Mouse (Mus musculus) heart, embryonic 16.5 days (tissue): ENCODE results near the gene Pcyox1. TPM values are rescaled to one million over a fixed set of nuclear protein-coding genes. Genes with fewer than 3 reads are reported as not detected.

Source experiments
- ATAC-seq: fragments of 200-750 bp; cut with Nextera tagmentation; replicated peaks from 2 replicates; pipeline ENCODE4 v1.8.0; 2017; ENCODE audit warnings: moderate number of reproducible peaks; ENCODE audit not compliant: insufficient read depth, low FRiP score; ENCODE audit errors: extremely low read depth
- H3K27ac ChIP-seq: fragments of 300-500 bp; sonication (generic); 2 replicates; pipeline ENCODE4 v1.5.1; 2014; ENCODE audit warnings: mild to moderate bottlenecking, low read length, control low read depth, moderate library complexity
- H3K27me3 ChIP-seq: fragments of 300-500 bp; sonication (generic); 2 replicates; pipeline ENCODE4 v1.6.1; 2014; ENCODE audit warnings: low read length, mixed read lengths; ENCODE audit not compliant: control insufficient read depth, insufficient read depth
- H3K36me3 ChIP-seq: fragments of 300-500 bp; sonication (generic); 2 replicates; pipeline ENCODE4 v1.6.1; 2014; ENCODE audit not compliant: control insufficient read depth, insufficient read depth
- H3K4me1 ChIP-seq: fragments of 300-500 bp; sonication (generic); 2 replicates; pipeline ENCODE4 v1.6.1; 2014; ENCODE audit warnings: low read length, mixed read lengths; ENCODE audit not compliant: control insufficient read depth, insufficient read depth
- H3K4me2 ChIP-seq: fragments of 300-500 bp; sonication (generic); 2 replicates; pipeline ENCODE4 v1.6.1; 2014; ENCODE audit warnings: low read depth, mild to moderate bottlenecking, control low read depth, low read length
- H3K4me3 ChIP-seq: fragments of 300-500 bp; sonication (generic); 2 replicates; pipeline ENCODE4 v1.5.1; 2014; ENCODE audit warnings: mild to moderate bottlenecking, control low read depth, low read length
- H3K9ac ChIP-seq: fragments of 300-500 bp; sonication (generic); 2 replicates; pipeline ENCODE4 v1.6.1; 2014; ENCODE audit warnings: low read length, control low read depth
- H3K9me3 ChIP-seq: fragments of 300-500 bp; sonication (generic); replicated peaks from 2 replicates; pipeline ENCODE4 v1.6.1; 2016; ENCODE audit warnings: low read length; ENCODE audit not compliant: control insufficient read depth
- WGBS: fragments of 180-500 bp; shearing (Covaris S2); extraction: QIAGEN DNeasy Blood & Tissue Kit; methylation state at CpG from one replicate; pipeline ENCODE4 v1.1.7; 2014; 5-methylcytosine and 5-hydroxymethylcytosine counted together
- polyA plus RNA-seq: library from polyadenylated mRNA; unstranded; fragments of >200 nt; fragmentation: Nextera tagmentation; extraction: Ambion mirVana; gene quantifications from 2 replicates; pipeline ENCODE4 v1.2.1, GENCODE M21; 2015

The Pcyox1 gene
- polyA plus RNA-seq, 1 experiment from 2014 or later, result 56.6 TPM

- Histone ChIP-seq H3K9me3 (no peaks in the 10 kb centered on the region), H3K4me3 (peak overlapping the region; percentile 85), H3K27ac (peak overlapping the region; percentile 85), H3K9ac (peak overlapping the region; percentile 92), H3K4me2 (peak overlapping the region; percentile 100), H3K27me3 (no peaks in the 10 kb centered on the region), H3K36me3 (peaks cover 4% of the 10 kb centered on the region; the same call in 1 of the 2 replicates), H3K4me1 (peaks cover 18% of the 10 kb centered on the region)
- no peak for ATAC-seq
- WGBS, result 33% methylated on average over 25 of the region's 25 CpGs
Observed at GRCm38 (mm10) chr6:86366125-86366852, 30.7 kb downstream of the Pcyox1 start.

GRCm38 (mm10) chr6:86365371-86366124, 31.4 kb downstream of the Pcyox1 start, which contains the start of gene Fam136a:
TSS of gene Fam136a (plus strand) at chr6:86365646.
- Histone ChIP-seq H3K4me1 (peaks cover 13% of the 10 kb centered on the region), H3K27ac (peak within 1 kb of the TSS; percentile 85), H3K9ac (peak within 1 kb of the TSS; percentile 92), H3K4me2 (peak within 1 kb of the TSS; percentile 100), H3K4me3 (peak within 1 kb of the TSS; percentile 85), H3K36me3 (peaks cover 4% of the 10 kb centered on the region; the same call in 1 of the 2 replicates), H3K9me3 (no peaks in the 10 kb centered on the region), H3K27me3 (no peaks in the 10 kb centered on the region)
- peak; percentile 94 for ATAC-seq
- under 1% methylated on average over 76 of the region's 76 CpGs for WGBS

GRCm38 (mm10) chr6:86364442-86365141, 32.4 kb downstream of the Pcyox1 start:
- ATAC-seq, result 0 out of 2 replicates have a peak, but pooled peaks have one; percentile 12
- under 1% methylated on average over 17 of the region's 17 CpGs for WGBS
- no peak overlapping the region for H3K27ac ChIP-seq

GRCm38 (mm10) chr6:86361373-86361772, 35.6 kb downstream of the Pcyox1 start:
- Histone ChIP-seq H3K36me3 (no peaks in the 10 kb centered on the region), H3K4me2 (no peak overlapping the region), H3K27ac (no peak overlapping the region), H3K9ac (no peak overlapping the region), H3K4me3 (no peak overlapping the region), H3K27me3 (no peaks in the 10 kb centered on the region), H3K4me1 (peaks cover 3% of the 10 kb centered on the region), H3K9me3 (no peaks in the 10 kb centered on the region)
- 82% methylated on average over 7 of the region's 7 CpGs for WGBS
- no peak for ATAC-seq

More at GRCm38 (mm10) chr6:86364442-86365141, 32.4 kb downstream of the Pcyox1 start:
- Histone ChIP-seq H3K36me3 (peaks cover 4% of the 10 kb centered on the region; the same call in 1 of the 2 replicates), H3K4me2 (peak overlapping the region; percentile 100), H3K27me3 (no peaks in the 10 kb centered on the region), H3K9me3 (no peaks in the 10 kb centered on the region), H3K4me1 (peaks cover 12% of the 10 kb centered on the region), H3K9ac (peak overlapping the region; percentile 73), H3K4me3 (peak overlapping the region; percentile 85)

- H3K4me1 ChIP-seq, result no peaks in the 10 kb centered on the region
- H3K27ac ChIP-seq, result no peak overlapping the region
- no peak overlapping the region for H3K9ac ChIP-seq
- no peak overlapping the region for H3K4me3 ChIP-seq
- WGBS, result 56% methylated on average over 7 of the region's 7 CpGs
- no peaks in the 10 kb centered on the region for H3K9me3 ChIP-seq
- H3K27me3 ChIP-seq, result no peaks in the 10 kb centered on the region
- no peaks in the 10 kb centered on the region for H3K36me3 ChIP-seq
- no peak for ATAC-seq
- no peak overlapping the region for H3K4me2 ChIP-seq
Observed at GRCm38 (mm10) chr6:86360691-86361090, 36.3 kb downstream of the Pcyox1 start.

GRCm38 (mm10) chr6:86356956-86357355, 40.0 kb downstream of the Pcyox1 start:
- H3K9ac ChIP-seq, result no peak overlapping the region
- no peak; the same call in 1 of the 2 replicates for ATAC-seq
- no peak overlapping the region for H3K4me3 ChIP-seq
- H3K36me3 ChIP-seq, result no peaks in the 10 kb centered on the region
- no peak overlapping the region for H3K4me2 ChIP-seq
- no peaks in the 10 kb centered on the region for H3K9me3 ChIP-seq
- no peaks in the 10 kb centered on the region for H3K4me1 ChIP-seq
- H3K27me3 ChIP-seq, result no peaks in the 10 kb centered on the region
- H3K27ac ChIP-seq, result no peak overlapping the region
- WGBS, result 66% methylated on average over 9 of the region's 9 CpGs

- no peak for ATAC-seq
- H3K9ac ChIP-seq, result no peak overlapping the region
- H3K4me3 ChIP-seq, result no peak overlapping the region
- no peaks in the 10 kb centered on the region for H3K27me3 ChIP-seq
- no peaks in the 10 kb centered on the region for H3K4me1 ChIP-seq
- H3K27ac ChIP-seq, result no peak overlapping the region
- no peak overlapping the region for H3K4me2 ChIP-seq
- 70% methylated on average over 3 of the region's 3 CpGs for WGBS
- H3K36me3 ChIP-seq, result no peaks in the 10 kb centered on the region
- no peaks in the 10 kb centered on the region for H3K9me3 ChIP-seq
Observed at GRCm38 (mm10) chr6:86354948-86355347, 42.0 kb downstream of the Pcyox1 start.

- H3K4me2 ChIP-seq, result no peak overlapping the region
- ATAC-seq, result no peak
- no peak overlapping the region for H3K9ac ChIP-seq
- 0 out of 2 replicates have a peak, but pooled peaks cover 5% of the 10 kb centered on the region for H3K4me1 ChIP-seq
- H3K36me3 ChIP-seq, result no peaks in the 10 kb centered on the region
- no peaks in the 10 kb centered on the region for H3K9me3 ChIP-seq
- WGBS, result 49% methylated on average over 7 of the region's 7 CpGs
- H3K27ac ChIP-seq, result no peak overlapping the region
- no peaks in the 10 kb centered on the region for H3K27me3 ChIP-seq
- H3K4me3 ChIP-seq, result no peak overlapping the region
Observed at GRCm38 (mm10) chr6:86349257-86349656, 47.7 kb downstream of the Pcyox1 start.
